Mouse (Mus musculus): ENCODE measurements around the gene Ccnb1ip1. TPM values are rescaled to one million over a fixed set of nuclear protein-coding genes. Genes with fewer than 3 reads are reported as not detected.

Gene Ccnb1ip1
- polyA plus RNA-seq, 1 experiment from 2014 or later: not detected

- no peak overlapping the region for H3K4me3 ChIP-seq (ENCODE audit: low read depth, low read length)
- WGBS: 76% methylated on average over 5 of the region's 5 CpGs
- H3K4me1 ChIP-seq (ENCODE audit: control insufficient read depth, insufficient read depth, low read length): no peaks in the 10 kb centered on the region
- H3K9me3 ChIP-seq (ENCODE audit: control insufficient read depth, low read depth, low read length): no peaks in the 10 kb centered on the region
- no peak overlapping the region for H3K9ac ChIP-seq (replicated peaks; ENCODE audit: low read depth, low read length)
- no peaks in the 10 kb centered on the region for H3K36me3 ChIP-seq (ENCODE audit: control insufficient read depth, insufficient read depth, low read length)
- ATAC-seq (ENCODE audit: insufficient number of reproducible peaks, insufficient read depth, low FRiP score, low read depth): no peak
- H3K27me3 ChIP-seq (ENCODE audit: control insufficient read depth, insufficient read depth, low read length): no peaks in the 10 kb centered on the region
- H3K4me2 ChIP-seq (replicated peaks; ENCODE audit: low read depth, low read length): no peak overlapping the region
- H3K27ac ChIP-seq (ENCODE audit: low read length): no peak overlapping the region
These were observed 49.0 kb downstream of the Ccnb1ip1 start for GRCm38 (mm10) chr14:50758416-50759085.

- H3K9me3 ChIP-seq (ENCODE audit: control insufficient read depth, low read depth, low read length): no peaks in the 10 kb centered on the region
- no peaks in the 10 kb centered on the region for H3K27me3 ChIP-seq (ENCODE audit: control insufficient read depth, insufficient read depth, low read length)
- H3K27ac ChIP-seq (ENCODE audit: low read length): no peak within 1 kb of the TSS
- H3K4me2 ChIP-seq (replicated peaks; ENCODE audit: low read depth, low read length): no peak within 1 kb of the TSS
- no peaks in the 10 kb centered on the region for H3K36me3 ChIP-seq (ENCODE audit: control insufficient read depth, insufficient read depth, low read length)
- no peak for ATAC-seq (ENCODE audit: insufficient number of reproducible peaks, insufficient read depth, low FRiP score, low read depth)
- no peak within 1 kb of the TSS for H3K4me3 ChIP-seq (ENCODE audit: low read depth, low read length)
- H3K9ac ChIP-seq (replicated peaks; ENCODE audit: low read depth, low read length): no peak within 1 kb of the TSS
- no peaks in the 10 kb centered on the region for H3K4me1 ChIP-seq (ENCODE audit: control insufficient read depth, insufficient read depth, low read length)
These were observed 62.5 kb downstream of the Ccnb1ip1 start, which contains the start of gene Olfr749 for GRCm38 (mm10) chr14:50744994-50745393. Gene Olfr749 (minus strand): TSS chr14:50745094.

GRCm38 (mm10) chr14:50741584-50741983 is 65.9 kb downstream of the Ccnb1ip1 start:
- Histone ChIP-seq H3K27me3 (ENCODE audit: control insufficient read depth, insufficient read depth, low read length) (no peaks in the 10 kb centered on the region), H3K27ac (ENCODE audit: low read length) (no peak overlapping the region), H3K9me3 (ENCODE audit: control insufficient read depth, low read depth, low read length) (no peaks in the 10 kb centered on the region), H3K4me2 (replicated peaks; ENCODE audit: low read depth, low read length) (no peak overlapping the region), H3K36me3 (ENCODE audit: control insufficient read depth, insufficient read depth, low read length) (no peaks in the 10 kb centered on the region), H3K4me3 (ENCODE audit: low read depth, low read length) (no peak overlapping the region), H3K4me1 (ENCODE audit: control insufficient read depth, insufficient read depth, low read length) (no peaks in the 10 kb centered on the region), H3K9ac (replicated peaks; ENCODE audit: low read depth, low read length) (no peak overlapping the region)
- WGBS: 67% methylated on average over 2 of the region's 2 CpGs
- ATAC-seq (ENCODE audit: insufficient number of reproducible peaks, insufficient read depth, low FRiP score, low read depth): no peak

GRCm38 (mm10) chr14:50740334-50740733 is 67.2 kb downstream of the Ccnb1ip1 start:
- no peak overlapping the region for H3K4me2 ChIP-seq (replicated peaks; ENCODE audit: low read depth, low read length)
- no peak overlapping the region for H3K9ac ChIP-seq (replicated peaks; ENCODE audit: low read depth, low read length)
- no peaks in the 10 kb centered on the region for H3K9me3 ChIP-seq (ENCODE audit: control insufficient read depth, low read depth, low read length)
- H3K4me3 ChIP-seq (ENCODE audit: low read depth, low read length): no peak overlapping the region
- H3K27me3 ChIP-seq (ENCODE audit: control insufficient read depth, insufficient read depth, low read length): no peaks in the 10 kb centered on the region
- 78% methylated on average over 2 of the region's 2 CpGs for WGBS
- ATAC-seq (ENCODE audit: insufficient number of reproducible peaks, insufficient read depth, low FRiP score, low read depth): no peak
- H3K27ac ChIP-seq (ENCODE audit: low read length): no peak overlapping the region
- H3K36me3 ChIP-seq (ENCODE audit: control insufficient read depth, insufficient read depth, low read length): no peaks in the 10 kb centered on the region
- no peaks in the 10 kb centered on the region for H3K4me1 ChIP-seq (ENCODE audit: control insufficient read depth, insufficient read depth, low read length)

Other genes with a start within 250 kb of the Ccnb1ip1 start
- gene Olfr744, start 192.9 kb downstream of the Ccnb1ip1 start, polyA plus RNA-seq (2014; fragmentation: Nextera tagmentation; extraction: Ambion mirVana): not detected in 2 replicates
- not detected in 2 replicates for gene Olfr745, start 168.3 kb downstream of the Ccnb1ip1 start, polyA plus RNA-seq (2014; fragmentation: Nextera tagmentation; extraction: Ambion mirVana)
- gene Olfr746, start 160.6 kb downstream of the Ccnb1ip1 start, polyA plus RNA-seq (2014; fragmentation: Nextera tagmentation; extraction: Ambion mirVana): not detected in 2 replicates
- gene Olfr747, start 114.5 kb downstream of the Ccnb1ip1 start, polyA plus RNA-seq (2014; fragmentation: Nextera tagmentation; extraction: Ambion mirVana): not detected in 2 replicates
- not detected in 2 replicates for gene Olfr748, start 100.4 kb downstream of the Ccnb1ip1 start, polyA plus RNA-seq (2014; fragmentation: Nextera tagmentation; extraction: Ambion mirVana)
- gene Olfr749, start 62.6 kb downstream of the Ccnb1ip1 start, polyA plus RNA-seq (2014; fragmentation: Nextera tagmentation; extraction: Ambion mirVana): not detected in 2 replicates
- gene Ttc5, start 22.2 kb downstream of the Ccnb1ip1 start, polyA plus RNA-seq (2014; fragmentation: Nextera tagmentation; extraction: Ambion mirVana): 77.3 and 79.6 TPM in 2 replicates
- gene Parp2, start 109 bp upstream of the Ccnb1ip1 start, polyA plus RNA-seq (2014; fragmentation: Nextera tagmentation; extraction: Ambion mirVana): 71.8 and 76.2 TPM in 2 replicates
- 8.6 and 8.7 TPM in 2 replicates for gene Tep1, start 62.8 kb upstream of the Ccnb1ip1 start, polyA plus RNA-seq (2014; fragmentation: Nextera tagmentation; extraction: Ambion mirVana)
- gene Klhl33, start 89.8 kb upstream of the Ccnb1ip1 start, polyA plus RNA-seq (2014; fragmentation: Nextera tagmentation; extraction: Ambion mirVana): 0.14 and 0.35 TPM in 2 replicates
- 149 and 169 TPM in 2 replicates for gene Osgep, start 117.2 kb upstream of the Ccnb1ip1 start, polyA plus RNA-seq (2014; fragmentation: Nextera tagmentation; extraction: Ambion mirVana)
- 217 and 223 TPM in 2 replicates for gene Apex1, start 117.2 kb upstream of the Ccnb1ip1 start, polyA plus RNA-seq (2014; fragmentation: Nextera tagmentation; extraction: Ambion mirVana)
- gene Pip4p1, start 123.1 kb upstream of the Ccnb1ip1 start, polyA plus RNA-seq (2014; fragmentation: Nextera tagmentation; extraction: Ambion mirVana): 41.0 and 50.2 TPM in 2 replicates
- gene Pnp, start 123.3 kb upstream of the Ccnb1ip1 start, polyA plus RNA-seq (2014; fragmentation: Nextera tagmentation; extraction: Ambion mirVana): 59.5 and 65.1 TPM in 2 replicates
- not detected in 2 replicates for gene Gm49342, start 136.8 kb upstream of the Ccnb1ip1 start, polyA plus RNA-seq (2014; fragmentation: Nextera tagmentation; extraction: Ambion mirVana)
- 0.31 TPM in 1 of 2 replicates, not detected in the other for gene Pnp2, start 148.3 kb upstream of the Ccnb1ip1 start, polyA plus RNA-seq (2014; fragmentation: Nextera tagmentation; extraction: Ambion mirVana)
- 0.22 TPM in 1 of 2 replicates, not detected in the other for gene Rnase10, start 200.0 kb upstream of the Ccnb1ip1 start, polyA plus RNA-seq (2014; fragmentation: Nextera tagmentation; extraction: Ambion mirVana)
- not detected in 2 replicates for gene Rnase9, start 234.1 kb upstream of the Ccnb1ip1 start, polyA plus RNA-seq (2014; fragmentation: Nextera tagmentation; extraction: Ambion mirVana)
- not detected in 2 replicates for gene Rnase11, start 242.4 kb upstream of the Ccnb1ip1 start, polyA plus RNA-seq (2014; fragmentation: Nextera tagmentation; extraction: Ambion mirVana)
- 0.80 TPM in 1 of 2 replicates, not detected in the other for gene Rnase12, start 249.9 kb upstream of the Ccnb1ip1 start, polyA plus RNA-seq (2014; fragmentation: Nextera tagmentation; extraction: Ambion mirVana)

Data from stomach, embryonic 14.5 days (tissue).